Mouse (Mus musculus) hindbrain, postnatal 0 days (tissue): ENCODE data around the gene Hist1h2ap. TPM values are rescaled to one million over a fixed set of nuclear protein-coding genes. Genes with fewer than 3 reads are reported as not detected.
"Not testable (repeated sequence)": the region's sequence is repeated elsewhere in the genome, so short reads cannot be mapped to it uniquely, and the experiment has no call there.

ENCODE experiments used
- ATAC-seq: fragments of 200-750 bp; cut with Nextera tagmentation; 2 replicates; pipeline ENCODE4 v1.8.0; 2017; ENCODE audit warnings: mild to moderate bottlenecking, moderate TSS enrichment, moderate library complexity
- DNase-seq: peaks from one replicate; pipeline ENCODE4 v3.0.0-alpha.2; 2015; ENCODE audit warnings: low spot score
- H3K27ac ChIP-seq: fragments of 300-500 bp; sonication (generic); 2 replicates; pipeline ENCODE4 v1.5.1; 2014; ENCODE audit warnings: mild to moderate bottlenecking
- H3K27me3 ChIP-seq: fragments of 300-500 bp; sonication (generic); 2 replicates; pipeline ENCODE4 v1.6.1; 2014; ENCODE audit warnings: low read length, mixed read lengths; ENCODE audit not compliant: insufficient read depth
- H3K36me3 ChIP-seq: fragments of 300-500 bp; sonication (generic); 2 replicates; pipeline ENCODE4 v1.6.1; 2014; ENCODE audit warnings: low read length, mixed read lengths; ENCODE audit not compliant: insufficient read depth
- H3K4me1 ChIP-seq: fragments of 300-500 bp; sonication (generic); 2 replicates; pipeline ENCODE4 v1.6.1; 2014; ENCODE audit warnings: antibody characterized with exemption, low read length, mixed read lengths; ENCODE audit not compliant: insufficient read depth
- H3K4me2 ChIP-seq: fragments of 300-500 bp; sonication (generic); 2 replicates; pipeline ENCODE4 v1.6.1; 2014; ENCODE audit warnings: low read depth, mild to moderate bottlenecking, low read length, moderate library complexity, mixed read lengths
- H3K4me3 ChIP-seq: fragments of 300-500 bp; sonication (generic); 2 replicates; pipeline ENCODE4 v1.5.1; 2014; ENCODE audit warnings: low read length
- H3K9ac ChIP-seq: fragments of 300-500 bp; sonication (generic); replicated peaks from 2 replicates; pipeline ENCODE4 v1.6.1; 2014; ENCODE audit warnings: mild to moderate bottlenecking, low read length, moderate library complexity, mixed read lengths
- H3K9me3 ChIP-seq: fragments of 300-500 bp; sonication (generic); 2 replicates; pipeline ENCODE4 v1.6.1; 2016; ENCODE audit warnings: low read length, mixed read lengths
- CTCF ChIP-seq: IDR thresholded peaks from 2 replicates; pipeline ENCODE4 v1.5.1; 2016; ENCODE audit warnings: antibody characterized with exemption, control low read depth, low read depth
- WGBS: fragments of 180-500 bp; shearing (Covaris S2); extraction: QIAGEN DNeasy Blood & Tissue Kit; methylation state at CpG from one replicate; pipeline ENCODE4 v1.1.7; 2014; 5-methylcytosine and 5-hydroxymethylcytosine counted together
- polyA plus RNA-seq: library from polyadenylated mRNA; unstranded; fragments of >200 nt; fragmentation: Nextera tagmentation; extraction: Ambion mirVana; gene quantifications from 2 replicates; pipeline ENCODE4 v1.2.1, GENCODE M21; 2015
- total RNA-seq: library from RNA; depleted of rRNA; stranded (reverse); fragments of >200 nt; gene quantifications from 2 replicates; pipeline ENCODE4 v1.2.3, GENCODE M21; 2014

The Hist1h2ap gene
- total and polyA plus RNA-seq, 2 experiments from 2014 or later: 798 to 1,318 TPM

- Histone ChIP-seq H3K4me3 (no peak overlapping the region), H3K9ac (no peak overlapping the region), H3K4me2 (no peak overlapping the region), H3K27ac (no peak overlapping the region), H3K36me3 (no peaks in the 10 kb centered on the region), H3K9me3 (no peaks in the 10 kb centered on the region), H3K27me3 (no peaks in the 10 kb centered on the region), H3K4me1 (peaks cover 1% of the 10 kb centered on the region; the same call in 1 of the 2 replicates)
- TF ChIP-seq CTCF: no peak
- ATAC-seq: no peak
- no peak for DNase-seq
- WGBS: 90% methylated on average over 7 of the region's 7 CpGs
Measured at GRCm38 (mm10) chr13:21795584-21795983, 37.7 kb downstream of the Hist1h2ap start.

- peak; percentile 16 for DNase-seq
- no peak overlapping the region for H3K4me3 ChIP-seq
- no peak for ATAC-seq
Measured at GRCm38 (mm10) chr13:21790601-21791283, 42.6 kb downstream of the Hist1h2ap start.

GRCm38 (mm10) chr13:21789925-21790324 lies 43.4 kb downstream of the Hist1h2ap start:
- H3K4me2 ChIP-seq: no peak overlapping the region
- TF ChIP-seq CTCF: no peak
- no peaks in the 10 kb centered on the region for H3K9me3 ChIP-seq
- WGBS: 68% methylated on average over 6 of the region's 6 CpGs
- H3K4me3 ChIP-seq: no peak overlapping the region
- no peaks in the 10 kb centered on the region for H3K27me3 ChIP-seq
- DNase-seq: no peak
- no peak for ATAC-seq
- peaks cover 3% of the 10 kb centered on the region; the same call in 1 of the 2 replicates for H3K4me1 ChIP-seq
- H3K9ac ChIP-seq: no peak overlapping the region
- H3K27ac ChIP-seq: no peak overlapping the region
- H3K36me3 ChIP-seq: no peaks in the 10 kb centered on the region

More at GRCm38 (mm10) chr13:21790601-21791283, 42.6 kb downstream of the Hist1h2ap start:
- no peak for TF ChIP-seq CTCF
- H3K4me1 ChIP-seq: peaks cover 3% of the 10 kb centered on the region; the same call in 1 of the 2 replicates
- no peak overlapping the region; the same call in 1 of the 2 replicates for H3K27ac ChIP-seq
- no peaks in the 10 kb centered on the region for H3K9me3 ChIP-seq
- H3K4me2 ChIP-seq: peak overlapping the region; percentile 50
- WGBS: 10% methylated on average over 16 of the region's 18 CpGs
- no peaks in the 10 kb centered on the region for H3K36me3 ChIP-seq
- no peak overlapping the region for H3K9ac ChIP-seq
- H3K27me3 ChIP-seq: no peaks in the 10 kb centered on the region

GRCm38 (mm10) chr13:21787760-21788593 lies 45.3 kb downstream of the Hist1h2ap start:
- no peaks in the 10 kb centered on the region for H3K9me3 ChIP-seq
- 16% methylated on average over 14 of the region's 21 CpGs for WGBS
- DNase-seq (peak; percentile 19), ATAC-seq (peak; percentile 21)
- H3K4me2 ChIP-seq: peak overlapping the region; percentile 54
- H3K36me3 ChIP-seq: no peaks in the 10 kb centered on the region
- TF ChIP-seq CTCF: no peak
- H3K4me3 ChIP-seq: peak overlapping the region; percentile 31; the same call in 1 of the 2 replicates
- H3K27me3 ChIP-seq: no peaks in the 10 kb centered on the region
- peaks cover 3% of the 10 kb centered on the region; the same call in 1 of the 2 replicates for H3K4me1 ChIP-seq
- H3K27ac ChIP-seq: peak overlapping the region; percentile 56; the same call in 1 of the 2 replicates
- no peak overlapping the region; the same call in 1 of the 2 replicates for H3K9ac ChIP-seq

GRCm38 (mm10) chr13:21786899-21787629 lies 46.2 kb downstream of the Hist1h2ap start, which contains the start of the genes Hist1h2an and Hist1h2bp:
TSS of gene Hist1h2an (minus strand) at chr13:21787218.
TSS of gene Hist1h2bp (plus strand) at chr13:21787461.
- H3K9ac ChIP-seq: peak within 1 kb of the TSS; percentile 35; the same call in 1 of the 2 replicates
- 0% methylated on average over 34 of the region's 63 CpGs for WGBS
- ATAC-seq (peak; percentile 96), DNase-seq (peak; percentile 99)
- not testable (repeated sequence) for H3K9me3 ChIP-seq, H3K36me3 ChIP-seq, H3K27me3 ChIP-seq, H3K4me1 ChIP-seq
- peak within 1 kb of the TSS; percentile 54 for H3K4me2 ChIP-seq
- H3K4me3 ChIP-seq: peak within 1 kb of the TSS; percentile 31
- peak within 1 kb of the TSS; percentile 73 for H3K27ac ChIP-seq
